Mouse (Mus musculus) heart, adult 18-20 months (tissue): ENCODE measurements at regions not wholly inside any gene's neighbourhood (a gene's known extent, or its start where the extent isn't known, plus 50 kb on each side); places are given as distances from the start of the nearest gene placed in this dataset.
A peak's percentile ranks its signal among the peaks of the same experiment; 100 is the strongest.

Source experiments
- DNase-seq, 2 experiments: peaks; one replicate each; pipeline ENCODE4 v3.0.0; 2021 to 2022; ENCODE audit warnings: mixed read lengths in 1 of 2

- DNase-seq, result peak in 1 of 2 experiments; percentile 43
Measured at GRCm38 (mm10) chr13:3708896-3709631, 75.2 kb downstream of the Asb13 start.
